Mouse (Mus musculus) layer of hippocampus, adult 11-12 months (tissue): ENCODE results near the gene Enho.
A peak's percentile ranks its signal among the peaks of the same experiment; 100 is the strongest.

Source experiments
- DNase-seq: peaks from one replicate; pipeline ENCODE4 v3.0.0; 2022; ENCODE audit warnings: low spot score

Gene Enho

DNA sequence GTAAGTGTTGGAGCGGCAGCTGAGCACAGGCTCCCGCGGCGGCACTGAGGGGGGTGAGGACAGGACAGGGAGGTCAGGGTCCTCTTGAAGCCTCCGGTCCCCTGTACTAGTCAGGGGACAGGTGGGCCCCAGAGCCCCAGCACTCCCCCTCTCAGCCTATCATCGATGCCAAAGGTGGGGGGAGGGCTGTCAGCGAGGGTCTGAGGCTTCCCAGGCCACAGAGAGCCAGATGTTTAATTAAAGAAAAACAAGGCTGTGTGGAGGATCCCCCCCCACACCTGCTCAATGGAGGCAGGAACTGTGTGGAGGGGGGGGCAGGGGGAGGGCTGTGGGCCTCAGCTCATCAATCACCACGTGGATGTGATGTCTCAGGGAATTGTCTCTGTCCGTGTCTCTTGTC lies 23.5 kb upstream of the Enho start:
- DNase-seq: no peak

DNA sequence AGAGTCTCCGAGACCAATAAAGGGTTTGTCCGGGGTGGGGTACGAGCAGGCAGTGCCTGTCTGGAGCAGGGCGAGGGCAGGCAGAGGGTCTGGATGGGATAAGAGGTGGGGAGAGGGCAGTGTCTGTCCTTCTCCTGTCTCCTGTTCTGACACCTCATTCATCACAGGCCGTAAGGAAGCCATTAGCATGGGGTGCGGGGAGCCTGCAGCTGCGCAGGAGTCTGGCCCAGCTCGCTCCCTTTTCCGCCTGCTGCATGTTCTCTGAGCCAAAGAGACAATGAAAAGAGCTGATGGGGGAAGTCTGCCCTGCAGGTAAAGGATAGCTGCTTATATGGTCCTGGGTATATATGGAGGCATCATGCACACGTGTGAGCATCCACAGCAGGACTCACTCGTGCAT lies 22.6 kb upstream of the Enho start:
- no peak for DNase-seq

DNA sequence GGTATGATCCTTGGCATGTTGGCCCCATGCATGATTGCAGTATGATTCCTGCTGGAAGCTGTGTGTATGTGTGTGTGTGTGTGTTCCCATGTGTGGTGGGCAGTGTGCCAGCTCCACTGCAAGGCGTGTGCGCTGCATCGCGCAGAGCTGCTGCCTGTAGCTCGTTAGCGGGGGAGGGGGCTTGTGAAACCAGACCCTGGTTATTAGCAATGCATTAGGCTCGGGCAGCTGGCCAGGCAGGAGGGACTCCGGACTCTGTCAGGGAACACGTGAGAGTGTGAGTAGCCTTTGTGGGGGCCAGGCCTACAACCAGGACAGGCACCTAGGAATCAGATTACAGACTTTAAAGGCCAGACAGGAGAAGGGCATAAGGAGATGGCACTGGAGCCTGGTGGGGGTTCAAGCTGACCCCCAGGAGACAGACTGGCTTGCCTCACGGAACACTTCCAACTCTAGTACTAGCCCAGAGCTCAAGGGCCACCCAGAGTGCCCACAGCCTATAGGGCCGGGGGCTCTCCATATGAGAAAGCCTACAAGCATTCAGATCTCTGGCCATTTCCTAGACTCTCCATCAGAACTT lies 20.8 kb upstream of the Enho start:
- DNase-seq: no peak

DNA sequence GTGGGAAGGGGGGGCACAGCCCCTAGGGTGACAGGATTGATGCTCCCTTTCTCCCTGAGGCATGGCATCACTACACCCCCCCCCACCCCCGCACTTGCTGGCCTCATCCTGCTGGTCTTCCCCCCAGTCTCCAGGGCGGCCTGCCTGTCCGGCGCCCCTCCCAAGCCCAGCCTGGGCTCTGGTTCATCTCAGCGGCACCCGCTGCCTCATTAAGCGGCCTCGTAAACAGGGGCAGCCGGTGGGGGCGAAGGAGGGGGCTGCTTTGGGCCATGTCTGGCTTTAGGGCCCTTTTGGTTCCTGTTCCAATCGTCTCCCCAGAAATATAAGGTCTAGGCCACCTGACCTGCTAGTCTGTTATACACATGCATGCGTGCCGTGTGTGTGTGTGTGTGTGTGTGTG lies 19.4 kb upstream of the Enho start:
- DNase-seq: no peak

DNA sequence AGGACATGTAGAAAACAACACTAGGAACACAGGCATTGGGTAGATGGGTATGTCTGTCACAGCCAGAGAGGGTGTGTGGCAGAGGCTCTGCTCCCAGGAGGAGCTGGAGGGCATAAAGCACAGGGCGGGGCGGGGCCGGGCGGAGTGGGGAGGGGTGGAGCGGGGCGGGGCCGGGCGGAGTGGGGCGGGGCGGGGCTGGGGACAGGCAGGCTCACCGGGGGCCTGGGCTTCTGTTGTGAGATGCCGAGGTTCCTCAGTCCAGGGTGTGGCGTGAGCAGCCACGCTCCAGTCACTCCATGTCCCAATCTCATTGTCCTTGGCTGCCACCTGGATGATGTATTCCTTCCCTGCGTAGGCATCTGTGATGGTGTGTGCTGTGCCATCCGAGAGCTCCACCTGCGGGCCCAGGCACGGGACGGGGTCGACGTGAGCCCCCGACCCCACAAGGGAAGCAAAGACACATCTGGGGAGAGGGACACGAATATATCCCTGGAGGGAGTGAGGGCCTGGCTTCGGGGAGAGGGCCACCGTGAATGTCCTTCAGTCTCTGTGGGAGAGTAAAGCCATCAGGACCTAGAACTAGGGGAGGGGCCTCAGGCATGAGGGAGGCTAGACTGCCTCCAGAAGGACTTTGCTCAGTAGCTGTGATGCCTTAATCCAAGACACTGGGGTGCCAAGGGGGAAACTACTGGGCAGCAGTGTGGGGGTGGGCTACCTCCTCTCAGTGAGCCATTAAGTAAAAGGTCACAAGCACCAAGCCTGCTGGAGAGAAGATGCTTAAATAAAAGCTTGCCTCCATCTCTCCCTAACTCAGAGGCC lies 18.7 kb upstream of the Enho start:
- DNase-seq: no peak

DNA sequence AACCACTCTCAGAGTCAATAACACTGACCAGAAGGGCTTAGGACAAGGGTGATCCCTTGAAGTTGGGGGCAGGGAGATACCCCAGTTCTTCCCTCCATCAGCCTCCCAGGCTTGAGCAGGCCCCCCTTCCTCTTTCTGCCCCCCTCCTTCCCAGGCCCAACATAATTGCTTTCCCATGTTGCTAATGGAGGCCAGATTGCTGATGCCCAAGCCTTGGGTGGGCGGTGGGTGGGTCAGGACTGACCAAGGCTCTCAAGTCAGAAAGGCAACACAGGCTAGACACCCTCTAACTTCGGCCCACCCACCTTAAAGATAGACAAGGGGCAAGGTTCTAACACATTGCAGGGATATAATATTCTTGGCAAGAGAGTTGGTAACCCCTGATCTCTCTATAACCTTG lies 15.4 kb upstream of the Enho start:
- no peak for DNase-seq

DNA sequence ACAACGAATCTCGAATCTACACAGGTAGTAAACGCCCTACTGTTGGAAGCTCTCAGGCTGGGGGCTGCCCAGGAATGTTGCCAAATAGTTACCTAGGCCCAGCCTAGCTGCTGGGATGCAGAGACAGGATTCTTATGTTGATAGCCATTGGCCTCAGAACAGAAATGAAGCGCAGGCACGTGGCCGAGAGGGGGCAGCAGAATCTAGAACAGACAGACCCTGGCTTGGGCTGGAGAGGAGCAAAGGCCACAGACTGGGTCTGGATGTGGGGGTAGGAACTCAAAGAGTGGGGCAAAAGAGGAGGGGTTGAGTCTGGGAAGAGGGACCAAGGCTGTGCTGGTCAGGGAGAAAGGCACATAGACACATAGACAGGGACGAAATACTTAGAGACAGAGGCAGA lies 14.1 kb upstream of the Enho start:
- DNase-seq: peak; percentile 65

DNA sequence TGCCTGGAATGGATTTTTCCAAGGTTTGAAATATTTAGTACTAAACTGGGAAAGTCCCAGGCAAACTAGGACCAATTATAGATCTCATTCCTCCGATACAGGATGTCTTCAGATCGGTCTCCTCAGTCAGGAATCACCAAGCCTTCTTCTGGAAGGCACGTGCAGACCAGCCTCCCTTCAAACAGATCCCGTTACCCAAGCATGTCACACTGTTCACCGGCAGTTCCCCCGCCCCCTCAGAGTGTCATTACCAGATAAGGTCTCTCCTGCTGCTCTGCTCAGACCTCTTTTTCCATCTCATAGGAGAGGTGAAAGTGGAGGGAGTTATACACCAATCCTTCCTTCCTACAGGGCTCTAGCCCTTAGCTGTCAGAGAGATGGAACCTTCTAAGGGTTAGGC lies 13.6 kb upstream of the Enho start:
- no peak for DNase-seq

DNA sequence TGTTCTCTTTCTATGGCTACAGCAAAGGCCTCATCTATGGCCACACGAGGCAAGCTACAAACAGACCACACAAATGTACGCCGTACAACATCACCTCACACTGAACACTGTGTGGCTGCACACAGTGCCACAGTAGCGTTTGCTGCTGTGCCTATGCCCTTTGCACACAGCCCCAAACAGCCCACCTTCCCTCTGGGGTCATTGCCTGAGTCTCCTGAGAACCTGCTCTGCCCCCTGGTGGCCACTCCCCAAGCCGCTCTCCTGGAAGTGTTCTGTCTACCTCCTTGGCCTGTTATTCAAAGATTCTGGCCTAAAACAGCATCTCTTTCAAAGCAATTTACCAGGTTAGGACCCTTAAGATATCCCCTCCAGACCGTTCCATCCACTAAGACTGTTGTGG lies 13.2 kb upstream of the Enho start:
- DNase-seq: peak; percentile 83

DNA sequence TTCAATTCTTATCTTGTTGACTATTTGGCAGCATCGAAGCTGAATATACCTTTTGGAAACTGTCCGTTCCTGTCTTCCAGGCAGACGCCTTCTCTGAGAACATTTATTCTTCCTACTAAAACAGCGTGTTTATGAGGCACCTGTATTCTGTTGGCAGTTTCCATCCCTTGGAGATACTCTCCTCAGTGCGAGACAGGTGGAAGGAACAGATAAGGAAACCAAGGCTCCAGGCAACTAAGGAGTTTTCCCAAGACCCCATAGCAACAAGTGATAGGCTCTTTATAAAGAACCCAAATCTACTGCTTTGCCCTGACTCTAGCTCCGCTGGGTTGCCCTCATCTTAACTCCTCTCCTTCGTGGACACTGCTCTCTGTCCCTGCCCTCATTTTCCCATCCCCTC lies 8.5 kb upstream of the Enho start:
- DNase-seq: no peak

DNA sequence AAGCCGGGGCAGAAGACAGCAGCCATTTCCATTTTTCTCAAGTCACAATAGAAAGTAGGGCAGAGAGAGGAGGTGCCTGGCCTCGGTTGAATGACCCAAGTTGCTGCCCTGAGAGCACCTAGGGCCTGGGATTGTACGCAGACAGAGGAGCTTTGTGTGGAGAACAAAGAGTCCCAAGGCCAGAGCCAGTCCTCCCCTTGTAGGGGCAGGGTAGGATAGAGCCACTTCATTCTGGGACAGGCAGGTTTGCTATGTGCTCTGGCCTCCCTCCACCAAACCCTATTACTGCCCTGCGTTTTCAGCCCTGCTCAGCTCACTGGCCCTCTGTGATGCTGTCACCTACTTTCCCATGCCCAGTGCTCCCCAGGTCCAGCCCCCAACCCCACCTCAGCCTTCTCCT lies 8.0 kb upstream of the Enho start:
- DNase-seq: no peak

DNA sequence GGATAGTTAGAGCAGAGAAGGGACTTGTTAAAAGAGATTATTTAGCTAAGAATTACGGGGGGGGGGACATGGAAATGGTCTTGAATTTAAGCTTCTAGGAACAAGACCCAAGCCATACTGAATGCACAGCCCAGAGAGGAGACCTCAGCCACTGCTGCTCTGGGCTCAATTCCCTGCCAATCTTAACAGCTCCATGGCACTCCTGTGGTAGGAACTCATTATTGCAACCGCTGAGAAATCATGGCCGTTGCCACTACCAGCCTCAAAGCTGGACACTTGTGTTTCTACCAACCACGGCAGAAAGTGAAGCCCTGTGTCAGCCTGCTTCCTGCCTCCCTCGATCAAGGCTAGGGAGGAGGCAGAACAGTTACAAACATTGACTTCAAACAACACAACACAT lies 5.4 kb upstream of the Enho start:
- DNase-seq: no peak

DNA sequence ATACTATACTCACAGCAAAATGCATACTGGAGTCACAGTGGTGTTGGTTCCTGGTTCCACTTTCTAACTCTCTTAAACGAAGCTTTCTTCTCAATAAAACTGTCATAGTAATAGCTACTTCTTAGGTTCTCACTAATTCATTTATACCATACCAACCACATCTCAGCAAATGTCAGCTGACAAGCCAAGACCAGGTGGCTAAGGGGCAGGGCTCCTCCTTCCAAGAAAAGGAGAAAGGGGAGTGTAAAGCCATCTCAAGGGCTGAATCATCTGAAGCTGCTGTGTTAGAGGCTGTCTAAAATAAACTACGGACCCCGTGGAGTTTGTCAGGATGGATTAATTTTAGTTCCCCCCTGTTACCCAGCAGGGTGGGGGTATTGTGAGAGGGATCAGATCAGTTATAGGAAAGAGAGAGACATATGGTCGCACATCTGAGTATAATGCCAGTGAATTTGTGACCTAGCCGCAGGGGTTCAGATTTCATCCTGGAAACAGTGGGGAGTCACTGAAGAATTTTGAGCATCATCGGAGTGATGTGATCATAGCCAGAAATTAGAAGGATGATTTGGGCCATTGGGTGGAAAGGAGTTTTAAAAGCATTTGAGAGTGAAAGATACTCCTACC lies 1.2 kb upstream of the Enho start:
- DNase-seq: no peak

DNA sequence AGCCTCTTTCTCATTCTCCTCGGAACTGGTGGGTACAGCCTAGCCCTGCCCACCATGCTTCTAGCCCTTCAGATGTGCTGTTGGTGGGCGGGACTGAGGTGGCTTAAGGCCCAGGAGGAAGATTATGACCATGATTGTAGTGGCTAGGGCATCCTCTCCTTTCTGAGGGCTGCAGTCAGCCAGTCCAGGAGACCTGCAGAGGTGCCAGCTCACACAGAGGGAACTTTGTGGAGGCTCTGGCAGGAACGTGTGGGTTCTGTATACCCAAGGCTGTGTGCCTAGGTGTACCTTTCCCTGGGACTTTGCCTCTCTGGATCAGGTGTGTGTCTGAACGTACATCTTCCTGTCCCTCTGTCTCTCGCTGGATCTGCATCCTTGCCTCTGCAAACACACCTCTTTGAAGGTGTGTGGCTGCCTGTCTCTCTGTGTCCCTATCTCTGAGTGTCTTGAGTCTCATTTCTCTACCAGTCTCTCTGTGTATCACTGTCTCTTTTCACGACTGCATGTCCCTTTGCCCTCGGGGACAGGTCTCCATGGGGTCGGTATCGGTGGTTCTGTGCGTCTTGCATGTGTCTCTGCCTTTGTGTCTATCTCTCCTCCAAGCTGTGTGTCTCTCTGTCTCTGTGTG lies 796 bp downstream of the Enho start:
- DNase-seq: no peak

DNA sequence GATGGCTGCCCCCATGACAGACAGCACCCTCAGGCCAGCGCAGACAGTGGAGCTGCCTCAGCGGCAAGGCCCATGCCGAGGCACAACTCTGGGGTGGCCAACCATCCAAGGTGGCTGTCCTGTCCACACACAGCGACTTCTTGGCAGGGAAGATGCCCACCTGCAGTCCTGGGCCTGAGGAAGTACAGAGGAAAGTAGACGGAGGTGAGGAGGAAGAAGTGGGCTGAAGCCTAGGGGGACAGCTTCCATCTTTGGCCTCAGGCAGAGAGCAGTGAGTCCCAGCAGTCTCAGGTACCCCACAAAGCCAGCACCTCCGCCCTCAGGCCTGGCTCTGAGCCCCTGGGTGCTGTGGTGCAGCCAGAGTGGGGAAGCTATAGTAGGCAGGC lies 1.3 kb downstream of the Enho start:
- no peak for DNase-seq

DNA sequence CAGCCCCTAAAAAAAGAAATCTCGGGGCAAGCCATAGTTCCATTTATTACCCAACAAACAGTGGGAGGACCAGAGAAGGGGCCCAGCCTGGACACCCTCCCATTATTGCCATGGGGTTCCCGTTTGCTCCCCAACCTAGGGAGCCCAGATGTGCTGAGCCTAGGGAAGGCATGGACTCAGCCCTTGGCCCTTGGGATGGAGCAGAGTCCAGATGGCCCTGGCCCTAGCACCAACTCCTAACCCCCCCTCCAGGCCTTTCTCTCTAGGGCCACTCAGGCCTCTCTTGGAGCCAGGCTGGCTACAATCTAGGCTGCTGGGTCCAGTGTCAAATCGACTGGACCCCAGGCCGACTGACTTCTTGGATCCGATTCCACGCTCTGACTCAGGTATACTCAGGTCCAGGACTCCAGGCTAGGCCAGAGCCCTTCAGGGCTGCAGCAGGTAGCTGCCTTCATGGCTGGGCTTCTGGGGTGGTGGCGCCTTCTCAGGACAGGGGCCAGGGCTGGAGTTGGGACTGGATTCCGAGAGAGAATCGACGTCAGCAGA lies 1.9 kb downstream of the Enho start:
- no peak for DNase-seq

DNA sequence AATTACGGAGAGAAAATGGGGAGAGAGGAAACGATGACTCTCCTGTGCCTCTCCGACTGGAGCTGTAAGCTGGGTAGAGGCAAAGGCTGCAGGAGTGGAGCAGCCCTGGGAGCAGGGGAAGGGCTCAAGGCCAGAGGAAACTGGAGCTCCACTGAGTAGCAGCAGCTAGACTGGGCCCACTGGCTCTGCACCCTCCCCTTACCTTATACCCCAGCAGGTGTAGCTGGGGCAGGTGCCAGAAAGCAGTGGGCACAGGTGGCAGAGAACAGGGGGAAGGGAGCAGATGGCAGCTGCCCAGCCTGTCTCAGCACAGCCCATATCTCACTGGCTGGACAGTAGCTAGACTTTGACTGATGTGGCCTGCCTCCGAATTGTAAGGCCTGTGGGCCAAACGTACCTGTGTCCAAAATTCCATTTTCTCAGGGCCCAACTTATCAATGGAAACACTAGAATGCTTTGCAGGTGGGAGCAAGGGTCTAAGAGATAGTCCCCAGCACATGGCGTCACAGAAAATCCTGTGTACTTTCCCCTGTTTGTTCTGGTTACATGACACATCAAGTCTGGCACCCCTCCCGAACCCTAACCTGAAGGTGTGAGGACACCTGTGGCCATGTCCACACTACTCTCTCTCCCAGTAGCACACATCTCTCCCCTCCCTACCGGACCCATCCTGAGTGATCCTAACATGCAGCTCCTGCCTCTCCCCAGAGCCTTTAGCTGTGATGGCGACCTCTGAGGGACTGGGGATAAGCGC lies 3.1 kb downstream of the Enho start:
- no peak for DNase-seq

DNA sequence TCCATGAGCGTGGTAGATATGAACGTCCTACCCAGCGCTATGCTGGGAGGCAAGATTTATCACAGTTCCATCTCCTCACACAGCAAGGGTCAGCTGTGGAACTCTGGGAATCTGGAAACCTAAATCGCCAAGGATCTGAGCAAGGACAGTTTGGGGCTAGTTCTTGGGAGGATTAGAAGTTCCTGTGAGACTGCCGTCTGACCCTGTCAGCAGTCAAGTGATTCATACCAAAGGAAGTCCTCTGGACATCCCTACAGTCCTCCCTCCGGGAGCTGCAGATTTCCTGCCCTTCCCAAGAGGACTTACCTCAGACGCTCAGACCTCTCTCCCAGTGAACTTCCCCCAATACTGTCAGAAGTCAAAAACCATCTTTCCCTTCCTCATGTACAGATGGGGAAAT lies 3.8 kb downstream of the Enho start:
- DNase-seq: no peak

DNA sequence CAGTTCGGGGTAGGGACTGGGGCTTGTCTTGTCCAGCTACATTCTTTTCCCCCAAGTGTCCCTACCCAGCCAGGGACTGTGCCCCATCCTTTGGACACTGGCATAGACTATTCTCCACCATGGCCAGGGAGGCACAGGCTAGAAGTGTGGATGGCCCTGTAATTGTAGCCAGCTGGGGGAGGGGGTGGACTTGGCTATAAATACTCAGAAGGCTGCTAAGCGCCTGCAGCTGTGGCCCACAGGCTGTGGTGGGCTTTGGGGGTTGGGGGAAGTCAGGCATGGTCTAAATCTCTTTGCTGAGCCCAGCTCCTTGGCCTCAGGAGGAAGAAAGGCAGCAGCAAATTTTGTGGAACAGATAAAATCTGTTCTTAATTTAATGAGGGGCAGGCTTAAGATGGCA lies 4.2 kb downstream of the Enho start:
- DNase-seq: no peak

DNA sequence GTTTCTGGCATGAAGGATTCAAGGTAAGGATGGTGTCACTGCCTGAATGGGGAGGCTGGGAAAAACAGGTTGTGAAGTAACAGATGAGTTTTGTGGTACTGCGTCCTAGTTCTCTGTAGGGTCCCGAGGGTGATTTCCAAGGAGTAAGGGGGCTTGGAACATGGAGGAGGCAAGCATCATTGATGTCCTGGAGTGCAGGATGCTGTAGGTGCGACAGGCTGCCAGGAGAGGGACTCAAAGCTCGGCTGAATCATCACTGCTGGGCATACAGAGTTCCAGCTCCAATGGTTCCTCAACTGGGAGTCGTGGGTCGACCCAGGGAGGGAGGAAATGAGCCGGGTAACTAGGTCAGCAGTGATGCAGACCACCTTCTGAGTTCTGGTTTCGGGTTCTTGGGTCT lies 4.9 kb downstream of the Enho start:
- DNase-seq: no peak

DNA sequence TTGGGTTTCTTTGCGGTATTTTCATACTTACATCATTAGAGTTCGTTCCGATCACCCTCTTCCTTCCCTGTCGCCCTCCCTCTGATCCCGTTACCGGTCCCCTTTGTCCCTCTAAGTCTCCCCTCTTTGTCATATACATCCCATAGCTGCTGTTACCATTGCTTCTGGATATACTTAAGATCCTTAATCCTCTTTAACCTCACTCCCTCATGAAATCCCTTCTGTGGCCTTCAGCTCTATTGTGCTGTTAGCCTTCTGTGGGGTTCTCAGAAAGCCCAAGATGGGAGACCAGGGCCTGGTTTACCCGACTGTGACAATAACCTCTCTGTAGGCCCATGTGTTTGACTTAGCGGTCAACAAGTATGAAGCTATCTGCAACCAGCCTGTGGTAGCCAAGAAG lies 5.5 kb downstream of the Enho start:
- DNase-seq: no peak

DNA sequence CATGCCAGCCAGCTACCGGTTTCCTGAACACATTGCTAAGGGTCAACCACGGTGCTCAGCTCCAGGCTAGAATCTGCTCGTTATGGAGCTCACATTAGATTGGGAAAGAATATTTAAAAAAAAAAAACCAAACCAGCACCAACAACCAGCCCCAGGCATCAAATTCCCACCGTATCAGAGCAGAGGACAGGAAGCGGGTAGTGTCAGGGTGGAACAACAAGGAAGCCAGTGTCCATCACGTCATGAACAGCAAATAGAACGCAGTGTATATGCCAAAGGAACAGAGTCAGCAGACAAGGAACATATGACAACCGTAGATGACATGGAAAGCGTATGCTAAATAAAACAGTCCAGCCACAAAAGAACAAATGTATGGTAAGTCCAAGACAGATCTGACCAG lies 7.1 kb downstream of the Enho start:
- DNase-seq: no peak
